Mouse (Mus musculus) spleen, embryonic (tissue): ENCODE measurements around the gene Six1.
"Not testable (repeated sequence)": the region's sequence is repeated elsewhere in the genome, so short reads cannot be mapped to it uniquely, and the experiment has no call there.

Source experiments
- CTCF ChIA-PET: fragments of 350-600 bp; sonication (Branson Sonifier 250); formaldehyde crosslinking; loops from one replicate; lab custom pipeline; 2022; lab: Charles Lee

Gene Six1

DNA sequence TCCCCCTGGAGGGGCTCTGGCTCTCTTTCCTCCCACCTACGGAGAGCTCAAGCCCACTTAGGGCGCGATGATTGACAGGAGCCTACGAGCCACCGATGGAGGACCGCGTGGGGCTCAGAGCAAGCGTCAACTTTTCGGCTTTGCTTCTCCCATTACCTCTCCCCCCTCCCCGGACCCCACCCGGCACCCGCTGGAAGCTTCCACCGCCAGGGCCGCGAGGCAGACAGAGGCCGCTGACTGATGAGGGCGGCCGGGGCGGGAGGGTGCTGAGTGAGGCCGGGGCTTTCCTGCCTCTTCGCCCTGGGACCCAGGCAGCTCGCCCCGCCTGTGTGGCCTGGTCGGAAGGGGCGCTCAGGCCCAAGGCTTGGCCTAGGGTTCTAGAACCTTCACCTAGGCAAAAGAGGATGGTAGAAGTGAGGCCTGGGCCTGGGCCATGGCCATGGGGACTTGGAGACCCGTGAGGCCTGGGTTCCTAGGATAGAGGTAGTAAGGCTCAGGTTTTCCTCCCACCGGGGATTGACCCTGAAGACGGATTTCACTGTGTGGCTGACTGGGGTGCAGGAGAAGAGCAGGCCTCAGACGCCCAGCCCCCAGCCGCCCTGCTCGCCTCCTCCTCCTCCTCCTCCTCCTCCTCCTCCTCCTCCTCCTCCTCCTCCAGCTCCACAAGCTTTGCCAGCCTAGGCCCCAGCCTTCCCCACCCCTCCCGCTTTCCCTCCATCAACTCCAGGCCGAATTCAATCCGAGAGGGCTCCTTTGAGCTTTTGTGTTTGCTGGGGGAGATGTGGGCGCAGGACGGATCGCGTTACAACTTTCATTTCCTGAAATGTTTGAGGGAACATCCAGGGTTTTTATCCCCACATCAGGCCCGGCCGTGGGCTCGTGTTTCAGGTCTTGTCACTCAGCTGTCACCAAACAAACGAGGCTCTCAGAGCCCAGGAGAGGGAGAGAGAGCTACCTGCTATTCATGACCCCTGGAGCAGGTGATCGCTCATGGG lies 18.5 kb downstream of the Six1 start:
- CTCF ChIA-PET: interaction anchor here (0.6 kb wide), 1 partner anchor 519 kb away, joined by 3 read pairs; no protein-coding TSS in a partner anchor

DNA sequence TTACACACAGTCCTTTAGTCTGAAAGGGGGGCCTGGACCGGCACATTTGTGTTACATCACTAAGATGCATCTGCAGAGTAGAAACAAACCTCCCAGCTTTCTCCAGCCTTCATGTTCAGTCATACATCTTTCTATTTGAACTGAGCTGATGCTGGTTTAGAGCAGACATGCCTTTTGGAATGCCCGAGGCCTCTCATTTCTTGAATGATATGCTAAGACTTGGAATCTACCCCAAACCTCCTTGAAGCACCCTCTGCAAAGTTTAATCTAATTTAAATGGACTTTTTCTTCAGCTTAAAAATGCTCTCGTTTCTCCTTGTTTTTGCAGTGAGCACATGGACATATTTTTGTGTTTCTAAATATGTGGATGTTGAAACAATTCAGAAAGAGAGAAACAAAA lies 21.0 kb downstream of the Six1 start:
- CTCF ChIA-PET: no interaction called here

DNA sequence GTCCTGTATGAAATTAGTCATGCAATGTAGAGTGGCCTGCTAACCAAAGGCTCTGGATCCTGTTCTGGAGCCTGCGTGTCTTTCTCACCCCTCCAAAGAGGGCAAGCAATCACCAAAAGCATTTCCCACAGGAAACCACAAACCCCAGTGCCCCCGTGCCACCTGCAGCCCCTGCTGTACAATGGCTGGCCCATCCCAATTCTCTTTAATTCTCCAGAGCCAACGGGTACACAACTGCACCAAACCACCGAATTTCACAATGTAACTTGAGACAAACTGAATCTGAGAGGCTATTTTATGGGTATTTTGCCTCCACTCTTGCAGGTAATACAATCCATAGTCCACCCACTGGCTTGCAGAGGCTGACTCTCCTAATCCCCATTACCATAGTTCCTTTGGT lies 22.4 kb downstream of the Six1 start:
- CTCF ChIA-PET: no interaction called here

DNA sequence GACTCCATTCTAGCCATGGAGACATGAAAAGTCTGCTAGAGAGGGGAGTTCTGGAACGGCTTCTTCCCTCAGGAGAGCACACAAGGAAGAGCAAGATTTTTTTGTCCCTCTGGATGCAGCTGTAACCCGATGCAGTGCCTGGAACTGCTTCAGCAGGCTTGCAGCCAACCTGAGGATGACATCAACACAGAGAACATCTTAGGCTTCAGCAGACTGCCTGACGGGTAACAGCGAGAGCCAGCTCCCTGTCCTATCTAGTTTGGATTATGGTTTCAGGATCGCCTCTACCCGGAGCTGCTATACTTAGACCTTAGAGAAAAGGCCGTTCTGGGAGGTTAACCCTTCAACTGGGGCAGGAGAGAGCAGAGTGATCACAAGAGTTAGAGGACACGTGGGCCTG lies 28.2 kb downstream of the Six1 start:
- CTCF ChIA-PET: no interaction called here

DNA sequence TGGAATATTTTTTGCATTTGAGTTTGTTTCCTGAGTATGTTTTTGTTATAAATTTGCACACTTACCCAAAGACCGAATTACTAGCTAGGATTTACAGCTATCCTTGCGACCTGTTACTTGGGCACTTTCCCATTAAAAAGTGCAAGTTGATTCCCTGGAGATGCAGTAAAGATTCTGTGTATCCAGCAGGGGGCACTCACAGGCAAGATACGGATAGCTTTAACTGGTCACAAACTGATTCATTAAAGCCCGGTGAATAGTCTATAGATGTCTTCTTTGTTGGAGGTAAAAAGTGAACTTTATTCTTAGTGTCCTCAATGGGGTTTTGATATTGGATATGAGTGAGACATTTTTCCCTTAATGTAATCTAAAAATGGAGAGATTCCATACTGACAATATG lies 32.7 kb downstream of the Six1 start:
- CTCF ChIA-PET: interaction anchor here (0.5 to 1.3 kb wide), 5 partner anchors 248 to 508 kb away, joined by 3 to 7 read pairs (median 5); no protein-coding TSS in a partner anchor

DNA sequence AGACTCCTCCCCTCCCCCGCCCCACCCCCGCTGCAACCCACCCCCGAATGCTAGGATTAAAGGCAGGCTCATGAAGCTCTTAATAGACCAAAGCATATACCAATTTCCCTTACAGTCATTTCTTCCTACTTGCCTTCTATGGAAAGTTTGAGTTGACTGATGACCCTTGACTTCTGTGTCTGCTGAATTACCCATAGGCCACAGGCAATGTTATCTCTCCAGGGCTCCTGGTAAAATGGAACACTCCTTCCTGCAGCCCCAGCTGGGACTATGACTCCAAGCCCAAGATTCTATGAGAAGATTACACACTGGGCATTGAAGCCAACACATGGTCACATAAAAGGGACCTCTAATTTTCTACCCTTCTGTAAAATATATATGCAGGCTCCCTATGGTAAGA lies 33.3 kb downstream of the Six1 start:
- CTCF ChIA-PET: interaction anchor here (0.5 to 1.3 kb wide), 4 partner anchors 247 to 497 kb away, joined by 3 to 7 read pairs (median 4); no protein-coding TSS in a partner anchor

DNA sequence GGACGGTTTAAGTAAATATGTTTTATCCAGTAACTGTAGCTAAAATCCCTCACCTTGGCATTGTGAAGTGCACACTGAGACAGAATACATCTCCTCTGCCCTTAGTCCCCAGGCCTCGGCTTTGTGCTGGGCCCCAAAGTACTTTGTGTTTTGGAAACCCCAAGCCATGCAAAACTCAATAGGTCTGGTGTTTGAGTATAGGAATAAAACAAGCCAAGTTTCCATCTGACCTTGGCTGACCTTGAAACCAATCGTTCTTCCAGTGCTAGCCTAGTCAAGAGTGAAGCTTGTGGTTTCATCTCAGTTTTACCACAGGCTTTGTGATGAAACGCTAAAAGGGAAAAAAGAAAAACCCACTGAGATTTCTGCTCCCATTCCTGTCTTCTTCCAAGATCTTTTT lies 34.8 kb downstream of the Six1 start:
- CTCF ChIA-PET: no interaction called here

DNA sequence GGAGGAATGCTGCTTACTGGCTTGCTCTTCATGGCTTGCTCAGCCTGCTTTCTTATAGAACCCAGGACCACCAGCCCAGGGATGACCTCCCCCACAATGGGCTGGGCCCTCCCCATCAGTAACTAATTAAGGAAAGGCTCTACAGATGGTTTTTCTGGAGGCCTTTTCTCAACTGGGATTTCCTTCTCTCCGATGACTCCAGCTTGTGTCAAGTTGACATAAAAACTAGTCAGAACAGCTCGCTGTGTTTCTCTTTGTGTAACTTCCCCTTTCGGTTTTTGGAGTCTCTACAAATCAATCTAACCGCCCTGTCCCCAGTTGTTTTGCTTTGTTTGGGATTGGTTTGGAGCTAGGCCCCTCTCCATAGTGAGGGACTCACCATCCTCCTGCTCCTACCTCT lies 37.5 kb downstream of the Six1 start:
- CTCF ChIA-PET: no interaction called here

DNA sequence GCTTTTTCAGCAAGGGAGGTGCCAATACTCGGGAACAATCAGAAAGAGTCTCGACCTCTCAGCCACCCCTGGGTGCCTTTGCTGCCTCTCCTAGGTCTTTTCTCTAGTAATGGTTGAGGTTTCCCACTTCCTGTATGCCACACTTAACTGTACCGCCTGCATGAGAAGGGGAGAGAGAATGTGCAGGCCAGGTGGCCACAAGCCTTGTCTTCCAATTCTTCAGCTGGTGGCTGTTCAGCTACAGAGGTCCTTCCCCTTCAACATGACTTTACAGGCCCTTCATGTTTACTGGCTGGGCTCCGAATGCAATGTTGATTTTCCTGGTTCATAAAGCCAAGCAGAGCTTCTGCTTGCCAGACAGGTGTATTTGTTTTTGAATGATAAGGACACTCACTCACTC lies 39.4 kb downstream of the Six1 start:
- CTCF ChIA-PET: no interaction called here

DNA sequence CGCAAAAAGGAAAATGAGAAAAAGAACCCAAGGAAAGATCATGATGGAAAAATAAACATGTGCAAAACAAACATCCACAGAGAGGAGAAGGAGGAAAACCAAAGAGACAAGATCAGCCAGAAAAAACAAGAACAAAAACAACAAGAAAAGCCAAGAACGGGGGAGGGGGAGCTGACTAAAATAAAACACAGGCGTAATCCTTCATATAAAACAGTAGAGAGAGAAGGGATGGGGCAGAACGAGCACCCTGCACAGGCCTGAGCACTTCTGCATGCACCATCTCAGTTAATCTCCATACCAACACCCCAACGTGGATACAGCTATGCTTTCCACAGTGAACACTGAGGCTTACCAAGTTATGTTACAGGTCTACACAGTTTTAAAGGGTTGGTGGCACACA lies 40.9 kb downstream of the Six1 start:
- CTCF ChIA-PET: no interaction called here

DNA sequence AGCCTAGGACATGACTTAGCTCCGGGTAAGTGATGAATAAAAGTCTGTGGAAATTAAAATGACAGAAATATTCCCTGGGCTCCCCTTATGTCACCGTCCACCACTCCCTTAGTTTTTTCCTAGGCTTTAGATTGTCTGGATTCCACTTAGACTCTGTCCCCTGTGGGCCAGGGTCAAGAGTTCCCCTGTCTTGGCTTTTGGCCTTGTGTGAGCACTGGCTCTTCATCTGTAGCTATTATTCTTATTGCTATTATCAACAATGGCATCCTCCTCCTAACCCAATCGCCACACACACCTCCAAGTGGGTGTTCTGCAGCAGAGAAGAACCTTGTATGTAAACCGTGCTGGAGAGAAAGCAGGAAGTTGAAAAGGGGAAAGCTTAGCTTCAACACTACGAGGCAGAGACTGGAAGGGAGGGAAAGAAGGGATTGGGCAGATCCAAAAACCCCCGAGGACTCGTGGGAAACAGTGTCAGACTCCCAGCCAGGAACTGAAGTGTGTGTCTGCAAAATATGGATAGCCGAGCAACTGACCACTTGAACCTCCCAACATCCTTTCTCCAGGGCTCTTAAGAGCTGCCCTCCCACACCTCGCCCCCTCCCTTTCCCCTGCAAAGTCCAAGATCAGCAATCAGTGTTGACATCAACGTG lies 41.4 kb downstream of the Six1 start:
- CTCF ChIA-PET: no interaction called here

DNA sequence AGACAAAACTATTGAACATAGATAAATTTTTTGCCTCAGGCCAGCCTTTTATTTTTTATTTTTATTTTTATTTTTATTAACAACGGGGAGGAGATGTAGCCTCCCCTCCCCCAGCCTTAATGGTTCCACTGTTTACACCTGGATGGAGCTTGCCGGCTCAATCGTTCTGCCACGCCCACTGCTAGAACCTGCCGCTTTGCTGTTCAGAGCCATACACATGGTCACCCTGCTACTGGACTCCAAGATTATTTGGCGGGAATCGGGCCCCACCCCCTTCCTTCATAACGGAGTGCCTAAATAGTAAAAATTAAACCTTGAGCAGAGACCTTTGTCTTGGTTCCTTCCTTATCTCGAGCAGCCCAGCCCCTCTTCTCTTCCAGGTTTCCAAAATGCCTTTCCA lies 50.8 kb downstream of the Six1 start:
- CTCF ChIA-PET: not testable (repeated sequence)

DNA sequence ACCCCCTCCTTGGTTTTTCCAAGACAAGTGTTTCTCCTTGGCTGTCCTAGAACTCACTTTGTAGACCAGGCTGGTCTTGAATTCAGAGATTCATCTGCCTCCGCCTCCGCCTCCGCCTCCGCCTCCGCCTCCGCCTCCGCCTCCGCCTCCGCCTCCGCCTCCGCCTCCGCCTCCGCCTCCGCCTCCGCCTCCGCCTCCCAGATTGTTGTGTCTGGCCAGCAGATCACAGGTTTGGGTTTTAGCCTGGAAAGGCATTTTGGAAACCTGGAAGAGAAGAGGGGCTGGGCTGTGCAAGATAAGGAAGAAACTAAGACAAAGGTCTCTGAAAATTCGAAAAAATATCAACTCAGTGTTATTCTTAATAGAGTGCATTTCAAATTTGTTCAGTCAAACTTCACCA lies 51.4 kb downstream of the Six1 start:
- CTCF ChIA-PET: not testable (repeated sequence)

DNA sequence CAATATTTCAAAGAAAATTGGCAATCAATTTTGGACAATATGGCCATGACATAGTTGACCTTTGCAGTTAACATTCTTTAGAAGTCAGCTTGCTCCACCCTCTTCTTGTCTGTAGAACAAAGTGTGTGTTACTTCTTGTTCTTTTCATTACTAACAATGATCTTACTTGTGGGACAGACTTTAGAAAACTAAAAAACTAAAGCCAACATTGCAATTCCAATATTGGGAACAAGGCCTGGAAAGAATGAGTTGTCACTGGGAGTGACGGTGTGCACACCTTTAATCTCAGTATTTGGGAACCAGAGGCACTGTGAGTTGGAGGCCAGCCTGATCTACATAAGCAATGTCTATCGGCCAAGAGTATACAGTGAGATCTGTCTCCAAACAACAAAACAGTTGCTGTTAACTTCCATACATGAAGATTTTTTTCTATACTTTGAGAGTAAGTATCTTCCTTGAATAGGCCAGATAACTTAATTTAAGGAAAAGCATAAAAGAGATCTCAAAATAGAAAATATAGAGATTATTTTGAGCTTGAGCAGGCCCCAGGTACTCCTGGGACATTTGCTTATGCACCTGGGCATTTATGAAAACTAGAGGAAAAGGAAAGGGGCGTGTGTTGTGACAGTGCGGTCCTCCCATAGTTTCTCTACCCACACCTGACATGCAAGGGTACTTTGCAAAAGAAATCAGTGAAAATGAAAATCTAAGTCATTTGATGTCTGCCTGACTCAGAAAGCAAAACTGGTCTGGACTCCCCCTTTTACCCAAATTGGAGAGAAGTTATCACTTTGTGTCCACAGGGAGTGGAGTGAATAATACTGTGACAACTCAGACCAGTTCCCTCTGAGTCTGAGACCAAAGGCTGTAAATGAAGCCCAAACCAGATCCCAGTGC lies 55.3 kb downstream of the Six1 start:
- CTCF ChIA-PET: no interaction called here

DNA sequence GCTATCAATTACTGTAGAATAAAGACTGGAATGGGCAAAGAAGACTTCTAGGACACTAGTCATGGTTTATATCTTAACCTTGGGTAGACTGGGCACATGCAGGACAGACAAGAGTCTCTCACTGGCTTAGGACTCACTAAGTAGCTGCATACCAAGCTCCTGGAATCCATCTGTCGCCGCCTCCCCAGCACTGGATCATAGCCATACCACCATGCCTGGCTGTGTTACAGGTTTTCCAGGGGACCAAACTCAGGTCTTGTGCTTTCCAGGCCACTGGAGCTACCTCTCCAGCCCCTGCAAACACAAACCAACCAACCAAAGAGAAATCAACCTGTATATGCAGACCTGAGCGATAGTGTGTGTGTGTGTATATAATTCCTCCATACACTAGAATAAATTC lies 57.0 kb downstream of the Six1 start:
- CTCF ChIA-PET: no interaction called here
